Mouse (Mus musculus): ENCODE results near the gene Dcaf8.
A peak's percentile ranks its signal among the peaks of the same experiment; 100 is the strongest.

Dcaf8 gene

DNA sequence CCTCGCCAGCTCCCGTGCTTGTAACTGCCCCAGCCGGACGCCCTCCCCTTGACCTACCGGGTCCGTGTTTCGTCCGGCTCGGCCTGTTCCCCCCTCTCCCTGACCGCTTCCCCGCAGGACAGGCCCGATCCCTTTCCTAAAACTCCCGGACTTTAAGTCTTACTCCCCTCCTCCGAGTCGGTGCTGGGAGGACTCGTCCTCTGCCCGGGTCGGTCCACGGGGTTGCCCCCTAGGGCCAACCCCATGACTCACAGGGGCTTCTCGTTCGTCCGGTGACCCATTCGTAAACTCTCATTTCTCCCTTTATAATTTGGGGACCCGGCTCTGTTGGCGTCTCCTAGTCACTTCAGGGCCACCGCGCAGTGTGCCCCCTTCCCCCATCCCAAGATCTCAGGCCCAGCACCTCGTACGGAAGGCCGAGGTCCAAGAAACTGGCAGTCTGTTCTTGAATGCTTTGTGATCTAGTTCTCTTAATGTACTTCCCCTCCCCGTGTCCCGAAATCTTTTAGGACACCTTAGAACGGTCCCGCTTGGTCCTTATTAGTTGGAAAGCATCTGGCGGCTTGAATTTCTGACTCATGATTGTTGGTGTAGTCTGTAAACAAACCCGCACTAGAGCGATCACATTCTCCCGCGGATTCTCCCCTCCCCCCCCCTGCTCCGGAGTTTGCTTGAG lies 533 bp downstream of the Dcaf8 start:
- peak; percentile 61 for DNase-seq

DNA sequence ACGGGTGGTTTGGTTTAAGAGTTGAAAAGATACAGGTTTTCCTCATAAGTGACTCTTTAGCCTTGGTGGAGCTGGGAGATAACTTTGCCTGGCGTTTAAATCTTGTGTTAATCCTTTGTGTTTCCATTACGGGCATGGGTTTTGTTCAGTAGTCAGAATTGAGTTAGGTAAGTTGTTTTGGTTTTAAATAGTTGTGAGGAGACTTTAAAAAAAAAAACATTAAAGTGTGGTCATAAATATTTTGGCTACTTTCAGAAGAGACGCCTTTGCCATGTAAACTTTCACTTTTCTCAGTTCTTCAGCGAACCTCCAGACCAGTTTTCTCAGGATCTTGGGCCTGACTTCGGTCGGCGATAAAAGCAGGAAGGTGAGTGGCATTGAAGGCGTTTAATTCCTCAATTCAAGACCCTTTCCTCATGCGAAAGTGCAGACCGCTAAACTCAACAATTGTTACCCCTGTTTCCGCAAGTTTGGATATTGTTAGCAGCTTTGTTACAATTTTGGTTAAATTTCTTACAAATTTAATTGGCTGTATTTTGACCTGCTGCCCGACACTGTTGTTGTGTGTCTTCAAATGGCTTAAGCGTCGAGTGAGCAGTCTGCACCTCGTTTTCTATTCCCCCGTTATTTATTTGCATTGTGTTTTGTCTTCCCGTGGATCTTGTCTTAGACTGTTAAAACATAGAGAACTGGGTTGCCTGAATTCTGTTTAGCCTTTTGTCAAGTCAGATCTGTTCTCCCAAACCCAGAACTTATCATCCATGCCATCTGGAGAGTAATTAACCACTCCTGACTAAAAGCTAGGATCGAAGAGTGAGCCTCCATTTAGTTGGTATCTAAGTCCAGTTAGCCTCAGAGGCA lies 1.3 kb downstream of the Dcaf8 start:
- peak; percentile 27 for DNase-seq

DNA sequence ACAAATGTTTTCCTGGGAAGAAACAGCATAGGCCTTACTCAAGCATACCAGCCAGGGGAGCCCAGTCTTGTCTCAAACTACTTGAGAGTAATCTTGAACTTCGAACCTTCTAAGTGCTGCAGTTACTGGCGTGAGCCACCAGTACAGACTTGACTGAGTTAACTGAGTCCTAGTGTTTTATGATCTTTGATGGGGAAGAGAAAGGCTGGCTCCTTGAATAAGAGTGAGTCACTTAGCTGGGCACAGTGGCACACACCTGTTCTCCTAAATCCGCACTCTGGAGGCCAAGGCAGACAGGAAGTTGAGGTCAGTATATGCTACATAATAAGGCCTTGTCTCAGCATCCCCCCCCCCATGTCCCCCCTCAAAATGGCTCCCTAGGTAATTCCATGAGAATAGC lies 6.7 kb downstream of the Dcaf8 start:
- DNase-seq, result no peak

DNA sequence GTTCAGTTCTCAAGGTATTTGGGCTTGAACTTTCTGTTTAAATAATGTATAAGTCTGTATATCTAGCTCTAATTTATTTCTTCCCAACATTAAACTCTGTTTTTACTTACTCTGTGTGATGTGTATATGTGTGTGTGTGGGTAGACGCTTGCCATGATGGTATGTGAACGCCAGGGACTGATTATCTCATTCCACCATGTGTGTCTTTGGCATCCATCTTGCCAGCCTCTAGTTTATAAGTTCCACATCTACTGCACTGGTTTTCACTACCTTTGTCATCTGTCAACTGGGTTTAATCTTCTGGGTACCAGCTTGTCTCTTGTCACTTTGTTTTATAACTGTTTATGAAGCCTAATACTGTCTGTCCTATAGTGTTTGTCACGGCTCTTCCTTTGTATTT lies 7.6 kb downstream of the Dcaf8 start:
- no peak for DNase-seq

DNA sequence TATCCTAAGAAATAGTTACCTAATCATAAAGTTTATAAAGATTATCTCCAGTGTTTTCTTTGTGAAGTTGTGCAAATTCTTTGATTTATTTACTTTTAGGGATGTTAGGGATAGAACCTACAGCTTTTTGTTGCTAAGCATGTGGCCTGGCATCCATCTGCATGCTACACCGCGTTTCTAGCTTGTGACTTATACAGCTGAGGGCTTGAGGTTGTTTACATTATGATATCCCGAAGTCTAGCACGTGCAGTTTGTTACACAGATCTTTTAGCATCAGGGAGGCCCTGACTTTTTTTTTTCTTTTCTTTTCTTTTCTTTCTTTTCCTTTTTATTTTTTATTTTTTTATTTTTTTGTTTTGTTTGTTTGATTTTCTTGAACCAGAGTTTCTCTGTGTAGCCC lies 12.1 kb downstream of the Dcaf8 start:
- DNase-seq, result no peak

DNA sequence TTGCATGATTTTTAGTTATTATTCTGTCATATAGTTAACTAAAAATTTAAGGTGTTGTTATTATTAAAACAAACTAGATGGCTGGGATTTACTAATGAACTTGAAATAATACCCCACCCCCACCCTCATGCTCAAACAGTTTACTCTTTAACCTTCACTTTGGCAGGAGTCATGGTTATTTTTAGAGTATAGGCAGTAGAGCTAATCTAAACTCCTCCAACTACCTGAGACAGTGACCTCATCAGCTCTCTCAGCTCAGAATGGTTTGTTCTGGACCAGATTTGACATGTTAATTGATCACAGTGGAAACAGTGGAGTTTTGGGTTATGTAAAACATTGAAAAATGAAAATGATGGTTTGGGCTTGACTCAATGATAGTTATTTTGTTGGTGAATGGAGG lies 12.6 kb downstream of the Dcaf8 start:
- no peak for DNase-seq

DNA sequence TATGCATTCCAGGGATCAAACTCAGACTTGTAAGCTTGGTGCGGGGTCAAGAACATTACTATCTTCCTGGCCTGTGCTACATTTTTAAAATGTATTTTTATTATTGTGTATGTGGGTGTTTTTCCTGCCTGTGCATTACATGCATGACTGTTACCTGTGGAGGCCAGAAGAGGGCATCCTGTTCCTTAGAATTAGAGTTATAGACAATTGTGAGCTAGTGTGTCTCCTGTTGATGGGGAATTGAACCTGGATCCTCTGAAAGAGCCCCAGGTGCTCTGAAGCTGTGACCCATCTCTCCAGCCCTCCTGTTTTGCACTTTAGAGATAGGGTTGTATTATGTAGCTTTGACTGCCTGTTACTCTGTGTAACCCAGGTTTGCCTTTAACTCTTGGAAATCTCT lies 14.1 kb downstream of the Dcaf8 start:
- peak; percentile 41 for DNase-seq

DNA sequence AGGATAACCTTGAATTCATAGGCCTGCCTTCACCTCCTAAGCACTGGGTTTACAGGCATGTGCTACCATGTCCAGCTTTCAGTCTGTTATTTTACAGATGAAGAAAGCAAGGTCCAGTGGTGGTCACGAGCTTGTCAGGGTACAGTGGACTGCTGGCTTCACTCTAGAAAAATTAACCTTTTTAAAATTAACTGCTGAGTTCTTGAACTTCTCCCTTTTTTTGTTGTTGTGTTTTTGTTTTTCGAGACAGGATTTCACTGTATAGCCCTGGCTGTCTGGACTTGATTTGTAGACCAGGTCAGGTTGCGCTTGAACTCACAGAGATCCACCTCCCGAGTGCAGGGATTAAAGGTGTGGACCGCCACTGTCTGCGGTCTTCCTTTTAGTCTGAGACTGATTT lies 15.1 kb downstream of the Dcaf8 start:
- no peak for DNase-seq

DNA sequence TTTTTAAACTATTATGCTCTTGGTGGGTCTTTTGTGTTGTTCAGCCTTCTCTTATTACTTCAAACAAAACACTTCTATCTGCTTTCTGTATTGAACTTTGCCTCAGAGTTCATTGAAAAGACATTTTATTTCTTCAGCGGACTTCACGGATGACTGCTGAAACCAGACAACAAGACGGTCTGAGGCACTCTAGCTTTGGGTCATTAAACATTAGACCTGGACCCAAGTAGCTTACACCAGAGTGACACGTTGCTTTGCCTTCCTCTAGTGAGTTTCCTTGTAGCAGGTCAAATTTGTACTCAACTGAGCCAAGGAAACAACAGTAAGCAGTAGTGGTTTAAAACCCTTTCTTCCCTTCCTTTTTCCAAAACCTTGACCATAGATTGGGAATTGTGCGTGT lies 20.0 kb downstream of the Dcaf8 start:
- no peak for DNase-seq

DNA sequence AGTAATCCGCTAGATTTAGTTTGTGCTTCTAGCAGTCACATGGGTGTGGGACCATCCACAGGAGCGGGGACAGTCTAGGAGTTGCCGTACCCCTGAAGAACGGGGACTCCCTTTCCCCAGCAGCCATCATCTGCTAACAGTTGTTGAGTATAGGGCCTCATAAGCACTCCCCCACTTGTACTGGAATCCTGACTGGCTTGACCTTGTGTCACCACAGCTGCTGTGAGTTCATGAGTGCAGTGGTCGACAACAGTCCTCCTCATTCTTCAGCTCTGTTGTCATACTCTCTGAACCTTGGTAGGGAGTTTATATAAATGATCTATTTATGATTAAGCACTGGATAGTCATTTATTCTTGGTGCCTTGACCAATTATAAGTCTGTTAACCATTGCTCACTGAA lies 21.9 kb downstream of the Dcaf8 start:
- DNase-seq, result no peak

DNA sequence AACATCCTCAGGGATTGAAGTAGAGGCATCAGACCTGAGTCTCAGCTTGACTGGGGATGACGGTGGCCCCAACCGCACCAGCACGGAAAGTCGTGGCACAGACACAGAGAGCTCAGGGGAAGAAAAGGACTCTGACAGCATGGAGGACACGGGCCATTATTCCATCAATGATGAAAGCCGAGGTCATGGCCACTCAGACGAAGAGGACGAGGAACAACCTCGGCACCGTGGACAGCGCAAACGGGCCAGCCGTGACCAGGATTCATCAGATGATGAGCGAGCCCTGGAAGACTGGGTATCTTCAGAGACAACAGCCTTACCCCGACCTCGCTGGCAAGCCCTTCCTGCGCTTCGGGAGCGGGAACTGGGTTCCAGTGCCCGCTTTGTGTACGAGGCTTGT lies 24.5 kb downstream of the Dcaf8 start:
- DNase-seq, result no peak

DNA sequence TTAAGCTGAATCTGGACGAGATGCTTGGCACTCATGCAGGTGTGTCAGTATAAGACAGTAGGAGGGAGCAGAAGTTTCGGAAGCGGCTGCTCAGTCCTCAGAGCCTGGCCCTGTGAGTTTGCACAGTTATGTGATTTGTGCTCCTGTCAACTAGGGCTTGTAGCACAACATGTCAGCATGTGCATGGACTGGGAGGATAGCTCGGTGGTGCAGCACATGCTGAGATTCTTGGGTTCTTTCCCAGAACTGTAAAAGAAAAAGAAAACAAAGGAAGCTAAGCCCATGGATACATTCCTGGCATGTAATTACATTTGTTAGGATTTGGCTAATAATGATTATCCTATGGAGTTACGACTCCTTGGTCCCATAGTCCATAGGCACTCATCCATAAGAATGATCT lies 25.3 kb downstream of the Dcaf8 start:
- DNase-seq, result no peak

DNA sequence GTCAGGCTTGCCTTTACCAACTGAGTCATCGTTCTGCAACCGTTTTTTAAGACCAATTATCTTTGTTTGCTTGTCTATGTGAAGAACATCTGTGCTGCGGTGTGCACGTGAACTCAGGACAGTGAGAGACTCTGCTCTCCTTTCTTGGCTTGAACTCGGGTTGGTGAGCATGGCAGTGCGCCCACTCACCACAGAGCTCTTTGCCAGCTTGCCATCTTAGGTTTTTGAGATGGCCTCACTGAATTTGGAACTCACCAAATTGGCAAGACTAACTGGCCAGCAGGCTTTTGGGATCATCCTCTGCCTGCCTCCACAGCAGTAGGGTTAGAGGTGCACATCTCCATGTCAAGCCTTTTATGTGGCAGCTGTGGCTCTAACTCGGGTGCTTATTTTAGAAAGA lies 29.9 kb downstream of the Dcaf8 start:
- DNase-seq, result no peak

DNA sequence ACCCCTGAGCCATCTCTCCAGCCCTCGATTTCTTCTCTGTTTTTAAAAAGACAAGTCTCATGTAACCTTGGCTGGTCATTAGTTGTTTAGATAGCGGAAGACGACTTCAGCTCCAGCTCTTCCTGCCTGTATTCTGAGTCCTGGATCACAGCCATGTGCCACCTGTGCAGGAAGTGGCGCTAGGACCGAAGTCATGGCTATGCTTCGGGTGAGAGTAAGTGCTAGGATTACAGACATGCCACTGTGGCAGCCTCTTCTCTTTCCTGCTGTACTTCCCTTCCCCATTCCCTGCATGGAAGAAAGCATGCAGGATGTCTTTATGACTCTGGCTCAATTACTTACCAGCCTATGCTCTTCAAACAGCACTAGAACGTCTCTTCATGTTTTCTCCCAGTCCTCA lies 31.2 kb downstream of the Dcaf8 start:
- DNase-seq, result no peak

DNA sequence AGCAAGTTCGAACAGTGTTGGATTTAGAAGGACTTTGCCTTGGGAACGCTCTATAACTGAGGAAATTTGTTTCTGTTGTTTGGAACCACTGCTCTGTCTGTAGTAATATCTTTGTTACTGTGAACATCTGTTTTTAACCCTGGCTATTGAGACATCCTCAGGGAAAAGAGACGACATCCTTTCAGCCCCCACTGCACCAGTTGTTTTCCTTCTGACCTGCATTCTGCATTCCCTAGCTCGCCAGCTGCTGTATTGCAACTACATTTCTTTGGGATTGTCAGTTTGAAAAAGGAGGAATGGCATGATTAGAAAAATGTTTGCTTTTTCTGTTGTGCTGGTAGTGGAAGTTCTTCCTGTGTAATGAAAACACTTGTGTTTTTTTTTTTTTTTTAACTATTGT lies 33.0 kb downstream of the Dcaf8 start:
- no peak for DNase-seq

DNA sequence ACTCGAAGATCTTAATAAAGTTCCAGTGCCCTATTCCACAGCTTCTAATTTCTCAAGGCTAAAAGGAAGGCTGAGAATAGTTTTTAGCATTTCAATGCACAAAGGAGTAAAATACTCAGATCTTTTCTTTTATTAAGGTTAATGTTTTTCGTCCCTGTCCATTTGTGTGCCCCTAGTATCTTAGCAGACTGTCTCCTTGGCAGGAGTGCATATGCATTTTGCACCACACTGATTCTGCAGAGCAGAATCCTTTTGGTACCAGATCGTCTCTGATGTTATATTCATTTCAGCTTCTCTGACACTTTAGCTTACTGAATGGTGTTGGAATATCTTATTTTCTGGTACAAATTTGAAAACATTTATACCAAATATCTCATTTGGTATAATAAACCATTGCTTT lies 33.9 kb downstream of the Dcaf8 start:
- no peak for DNase-seq

DNA sequence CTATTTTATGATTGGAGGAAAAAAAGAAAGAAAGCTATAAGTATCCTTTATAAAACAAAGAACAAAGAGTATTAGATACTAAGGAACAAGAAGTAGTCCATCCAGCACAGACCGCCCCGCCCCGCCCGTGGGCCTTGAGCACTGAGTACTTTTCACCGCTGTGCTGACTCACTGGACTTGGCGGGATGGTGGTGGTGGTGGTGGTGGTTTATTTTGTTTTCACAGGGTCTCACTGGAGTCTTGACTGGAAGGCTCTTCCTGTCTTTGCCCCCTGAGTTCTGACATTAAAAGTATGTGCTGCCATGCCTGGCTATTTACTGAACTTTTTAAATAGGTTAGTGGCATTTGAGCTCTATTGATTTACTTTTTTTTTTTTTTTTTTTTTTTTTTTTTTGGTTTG lies 35.2 kb downstream of the Dcaf8 start:
- no peak for DNase-seq

DNA sequence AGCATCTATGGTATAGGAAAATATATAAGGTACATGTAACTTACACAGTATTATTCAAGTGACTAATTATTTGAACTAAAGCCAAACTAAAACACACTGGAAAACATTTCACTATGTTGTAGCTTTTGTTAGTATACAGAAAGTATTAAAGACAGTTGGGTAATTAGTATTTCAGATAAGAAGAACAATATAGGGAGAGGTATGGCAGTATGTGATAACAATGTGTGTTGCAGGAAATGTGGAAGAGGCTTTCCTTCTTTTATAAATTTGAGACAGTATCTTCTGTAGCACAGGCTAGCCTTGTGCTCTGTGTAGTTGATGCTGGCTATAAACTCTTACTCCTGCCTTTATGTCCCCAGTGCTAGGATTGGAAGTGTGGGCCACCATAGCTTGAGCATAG lies 36.0 kb downstream of the Dcaf8 start:
- no peak for DNase-seq

DNA sequence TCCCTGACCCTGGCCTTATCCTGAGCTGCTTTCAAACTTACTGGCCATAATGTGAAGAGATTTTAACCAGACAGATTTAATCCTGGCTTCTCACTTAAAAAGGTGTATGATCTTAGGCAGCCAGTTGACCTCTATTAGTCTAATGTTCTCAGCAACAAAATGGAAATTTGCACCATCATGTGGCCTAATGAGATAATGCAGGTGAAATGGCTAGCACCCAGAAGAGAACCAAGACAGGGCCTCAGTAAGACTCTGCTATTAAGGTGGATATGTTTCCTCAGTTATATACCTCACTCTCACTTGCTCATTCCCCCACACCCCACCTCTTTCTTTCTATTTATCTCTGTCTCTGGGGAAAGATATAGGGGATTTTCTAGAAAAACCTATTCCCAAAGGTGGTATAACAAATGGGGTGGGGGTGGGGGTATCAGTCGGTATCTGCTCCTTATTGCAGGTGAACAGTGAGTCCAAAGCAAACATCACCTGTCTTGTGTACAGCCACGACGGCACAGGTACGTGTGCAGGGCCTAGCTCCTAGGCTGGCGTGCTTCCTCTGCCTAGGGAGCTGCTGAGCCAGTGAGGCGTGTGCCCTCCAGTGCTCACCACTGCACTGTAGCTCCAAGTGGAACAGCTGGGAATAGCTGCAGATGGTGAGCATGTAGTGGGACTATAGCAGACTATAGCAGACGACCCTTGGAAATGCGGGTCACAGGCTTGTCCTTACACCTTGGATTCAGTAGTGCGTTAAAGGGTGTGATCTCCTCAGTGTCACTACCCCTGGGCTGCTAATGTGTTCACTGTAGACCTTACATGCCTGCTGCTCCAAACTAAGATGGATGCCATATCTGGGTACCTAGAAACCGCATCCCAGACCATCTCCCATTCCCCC lies 38.8 kb downstream of the Dcaf8 start:
- no peak for DNase-seq

DNA sequence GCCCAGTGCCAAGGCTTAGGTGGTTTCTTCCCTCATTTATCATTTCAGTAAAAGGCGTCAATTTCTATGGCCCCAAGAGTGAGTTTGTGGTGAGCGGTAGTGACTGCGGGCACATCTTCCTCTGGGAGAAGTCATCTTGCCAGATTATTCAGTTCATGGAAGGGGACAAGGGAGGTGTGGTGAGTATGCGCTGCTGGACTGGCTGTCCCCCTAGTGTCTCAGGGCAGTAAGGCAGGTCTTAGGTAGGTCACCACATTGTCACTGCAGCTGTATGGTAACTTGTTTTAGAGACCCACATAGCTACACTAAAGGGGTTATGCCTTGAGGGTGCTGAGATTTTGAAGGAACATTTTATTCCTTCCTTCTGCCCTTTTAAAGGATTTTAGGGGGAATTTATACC lies 41.0 kb downstream of the Dcaf8 start:
- DNase-seq, result peak; percentile 22

DNA sequence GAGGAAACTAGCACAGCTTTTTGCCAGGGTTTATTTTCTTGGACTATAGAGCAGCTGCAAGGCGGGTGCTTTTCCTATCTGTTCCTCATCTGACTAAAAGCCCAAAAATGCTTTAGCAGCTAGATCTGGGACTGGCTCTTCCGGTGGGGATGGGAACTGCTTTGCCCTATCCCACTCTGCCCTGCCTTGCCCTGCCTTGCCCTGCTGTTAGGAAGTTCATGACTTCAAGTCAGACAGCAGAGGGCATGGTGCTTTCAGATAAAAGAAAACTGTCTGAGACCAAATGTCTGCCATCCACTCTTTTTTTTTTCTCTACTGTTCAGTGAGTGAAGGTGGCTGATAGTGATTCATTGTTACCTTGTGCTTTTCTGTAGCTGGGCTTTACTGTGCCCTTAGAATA lies 43.7 kb downstream of the Dcaf8 start:
- DNase-seq, result no peak

DNA sequence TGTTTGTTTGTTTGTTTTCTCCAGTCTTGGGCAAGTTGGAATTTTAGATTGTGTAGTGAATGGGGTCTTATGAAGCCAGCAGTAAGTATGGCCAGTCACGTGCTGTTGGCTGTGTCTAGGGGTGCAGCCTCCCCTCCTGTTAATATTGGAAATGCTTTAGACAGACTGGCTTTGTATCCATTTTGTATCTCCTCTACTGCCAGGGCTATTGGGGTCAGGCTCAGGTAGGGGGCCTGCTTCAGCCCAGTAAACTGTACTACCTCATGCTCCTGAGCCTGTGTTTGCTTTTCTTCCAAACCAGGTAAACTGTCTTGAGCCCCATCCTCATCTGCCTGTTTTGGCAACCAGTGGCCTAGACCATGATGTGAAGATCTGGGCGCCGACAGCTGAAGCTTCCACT lies 44.3 kb downstream of the Dcaf8 start:
- DNase-seq, result no peak

DNA sequence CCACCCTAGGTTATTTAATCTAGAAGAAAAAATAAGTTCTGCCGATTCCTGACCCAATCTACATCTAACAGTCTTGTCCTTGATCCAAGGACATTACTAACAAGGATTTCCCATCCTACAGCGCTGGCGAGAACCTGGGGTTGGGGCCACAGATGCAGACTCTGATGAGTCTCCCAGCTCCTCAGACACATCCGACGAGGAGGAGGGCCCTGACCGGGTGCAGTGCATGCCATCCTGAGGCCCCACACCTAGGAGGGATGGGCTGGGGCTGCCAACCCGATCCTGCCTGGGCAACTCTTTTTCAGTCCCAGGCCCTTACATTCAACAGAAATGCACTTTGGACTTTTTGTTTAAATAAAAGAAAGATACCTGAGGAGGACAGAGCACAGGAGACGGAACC lies 46.6 kb downstream of the Dcaf8 start:
- no peak for DNase-seq

DNA sequence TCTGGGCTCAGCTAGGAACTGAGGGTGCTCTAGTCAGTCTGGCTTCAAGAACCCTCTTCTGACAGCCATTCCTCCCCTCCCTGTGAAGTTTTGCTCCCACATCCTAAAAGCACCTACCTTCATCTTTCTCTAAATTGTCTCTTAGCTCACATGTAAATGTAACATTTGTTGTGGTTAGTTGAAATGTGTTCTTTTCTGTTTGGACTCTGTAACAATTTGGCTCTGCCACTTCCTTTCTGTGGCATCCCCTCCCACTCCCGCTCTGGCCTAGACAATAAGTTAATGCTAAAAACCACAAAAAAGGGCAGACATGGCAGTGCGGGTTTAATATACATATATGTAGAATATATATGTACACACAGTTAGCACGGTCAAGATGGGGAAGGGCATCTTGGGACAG lies 49.3 kb downstream of the Dcaf8 start:
- DNase-seq, result no peak

Data from thymus, postnatal 14 days (tissue).